Mouse (Mus musculus): ENCODE results near the gene P2ry12.

Gene P2ry12

GRCm38 (mm10) chr3:59262704-59263103 lies at the start of gene P2ry12:
Gene P2ry12 (minus strand): TSS chr3:59262871.
- DNase-seq (ENCODE audit: low spot score in 2 of 2) = no peak

- no peak for DNase-seq (ENCODE audit: low spot score in 2 of 2)
Measured at GRCm38 (mm10) chr3:59305518-59305917, 42.8 kb upstream of the P2ry12 start.

GRCm38 (mm10) chr3:59304944-59305343 lies 42.3 kb upstream of the P2ry12 start:
- DNase-seq (ENCODE audit: low spot score in 2 of 2) = no peak

GRCm38 (mm10) chr3:59297653-59298052 lies 35.0 kb upstream of the P2ry12 start:
- no peak for DNase-seq (ENCODE audit: low spot score in 2 of 2)

GRCm38 (mm10) chr3:59296563-59297130 lies 34.0 kb upstream of the P2ry12 start:
- no peak for DNase-seq (ENCODE audit: low spot score in 2 of 2)

GRCm38 (mm10) chr3:59295699-59296562 lies 33.3 kb upstream of the P2ry12 start:
- DNase-seq (ENCODE audit: low spot score in 2 of 2) = no peak

GRCm38 (mm10) chr3:59293437-59294199 lies 30.9 kb upstream of the P2ry12 start:
- DNase-seq (ENCODE audit: low spot score in 2 of 2) = no peak

GRCm38 (mm10) chr3:59290551-59290950 lies 27.9 kb upstream of the P2ry12 start:
- DNase-seq (ENCODE audit: low spot score in 2 of 2) = no peak

GRCm38 (mm10) chr3:59278620-59279019 lies 15.9 kb upstream of the P2ry12 start:
- DNase-seq (ENCODE audit: low spot score in 2 of 2) = no peak

GRCm38 (mm10) chr3:59278254-59278533 lies 15.5 kb upstream of the P2ry12 start:
- DNase-seq (ENCODE audit: low spot score in 2 of 2) = no peak

GRCm38 (mm10) chr3:59277502-59278253 lies 15.0 kb upstream of the P2ry12 start:
- DNase-seq (ENCODE audit: low spot score in 2 of 2) = no peak

- no peak for DNase-seq (ENCODE audit: low spot score in 2 of 2)
Measured at GRCm38 (mm10) chr3:59270811-59271210, 8.1 kb upstream of the P2ry12 start.

GRCm38 (mm10) chr3:59263988-59264387 lies 1.3 kb upstream of the P2ry12 start:
- DNase-seq (ENCODE audit: low spot score in 2 of 2) = no peak

- no peak for DNase-seq (ENCODE audit: low spot score in 2 of 2)
Measured at GRCm38 (mm10) chr3:59263417-59263816, 746 bp upstream of the P2ry12 start.

GRCm38 (mm10) chr3:59261709-59262472 lies 780 bp downstream of the P2ry12 start:
- DNase-seq (ENCODE audit: low spot score in 2 of 2) = no peak

- DNase-seq (ENCODE audit: low spot score in 2 of 2) = no peak
Measured at GRCm38 (mm10) chr3:59260745-59261144, 1.9 kb downstream of the P2ry12 start.

- DNase-seq (ENCODE audit: low spot score in 2 of 2) = no peak
Measured at GRCm38 (mm10) chr3:59257740-59258664, 4.7 kb downstream of the P2ry12 start.

- no peak for DNase-seq (ENCODE audit: low spot score in 2 of 2)
Measured at GRCm38 (mm10) chr3:59250454-59250853, 12.2 kb downstream of the P2ry12 start.

- DNase-seq (ENCODE audit: low spot score in 2 of 2) = no peak
Measured at GRCm38 (mm10) chr3:59248031-59248430, 14.6 kb downstream of the P2ry12 start.

- DNase-seq (ENCODE audit: low spot score in 2 of 2) = no peak
Measured at GRCm38 (mm10) chr3:59243384-59243783, 19.3 kb downstream of the P2ry12 start.

Data from urinary bladder, adult 18-20 months (tissue).